Mouse (Mus musculus): ENCODE measurements around the gene Gm15127. TPM values are rescaled to one million over a fixed set of nuclear protein-coding genes. Genes with fewer than 3 reads are reported as not detected.
"Not testable (repeated sequence)": the region's sequence is repeated elsewhere in the genome, so short reads cannot be mapped to it uniquely, and the experiment has no call there.

Gene Gm15127
- total RNA-seq (2017), result not detected in 3 replicates

GRCm38 (mm10) chrX:148663298-148663697, at the start of gene Gm15127:
Gm15127 (plus strand) TSS chrX:148663598.
- ATAC-seq (replicated peaks; ENCODE audit: insufficient number of reproducible peaks, low FRiP score, low TSS enrichment, poor library complexity, severe bottlenecking), result not testable (repeated sequence)

- not testable (repeated sequence) for ATAC-seq (replicated peaks; ENCODE audit: insufficient number of reproducible peaks, low FRiP score, low TSS enrichment, poor library complexity, severe bottlenecking)
These were observed 48.3 kb upstream of the Gm15127 start, which contains the start of gene Gm8334 for GRCm38 (mm10) chrX:148615053-148615452. Gm8334 (minus strand) TSS chrX:148615153.

DNA sequence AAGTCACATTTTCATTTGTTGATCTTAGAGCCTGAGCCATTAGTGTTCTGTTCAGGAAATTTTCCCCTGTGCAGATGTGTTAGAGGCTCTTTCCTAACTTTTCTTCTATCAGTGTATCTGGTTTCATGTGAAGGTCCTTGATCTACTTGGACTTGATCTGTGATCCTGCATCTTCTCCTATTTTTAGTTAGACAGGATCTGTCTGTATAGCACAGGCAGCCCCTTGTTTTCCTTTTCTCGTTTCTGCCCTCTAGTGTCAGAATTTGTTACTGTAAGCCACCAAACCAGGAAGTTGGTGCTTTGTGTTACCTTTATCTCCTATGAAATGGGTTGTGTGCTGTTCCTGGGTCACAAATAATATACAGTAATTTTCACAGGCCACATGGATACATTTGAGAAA, 12.9 kb downstream of the Gm15127 start:
- ATAC-seq (replicated peaks; ENCODE audit: insufficient number of reproducible peaks, low FRiP score, low TSS enrichment, poor library complexity, severe bottlenecking), result not testable (repeated sequence)

Other genes with a start within 250 kb of the Gm15127 start
- not detected in 3 replicates for gene Gm15114, start 174.6 kb upstream of the Gm15127 start, total RNA-seq (2017)
- gene Gm8334, start 48.4 kb upstream of the Gm15127 start, total RNA-seq (2017), result not detected in 3 replicates
- gene Luzp4, start 194.0 kb downstream of the Gm15127 start, total RNA-seq (2017), result not detected in 3 replicates

Measured in monocyte, adult 5-6 weeks (primary cell).